ENCODE assay signal across 8 mouse cellular contexts in the genomic region with DNA sequence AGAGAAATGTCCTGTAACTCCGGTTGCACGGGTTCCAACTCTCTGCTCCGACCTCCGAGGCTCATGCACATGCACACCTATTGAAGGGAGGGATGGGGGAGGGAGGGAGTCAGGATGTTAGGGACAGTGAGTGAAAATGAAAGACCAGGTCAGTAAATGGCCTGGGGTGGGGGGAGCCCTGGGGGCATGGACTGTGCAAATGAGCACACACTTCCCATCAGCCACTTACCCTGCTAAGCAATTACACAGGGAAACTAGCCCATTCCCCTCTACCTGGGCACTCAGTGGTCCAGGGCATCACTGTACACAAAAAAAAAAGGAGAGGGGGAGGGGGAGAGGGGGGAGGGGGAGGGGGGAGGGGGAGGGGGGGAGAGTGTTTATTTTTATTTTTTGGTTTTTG. TPM values are rescaled to one million over a fixed set of nuclear protein-coding genes. Genes with fewer than 3 reads are reported as not detected.
DNase-seq lines count a peak whose midpoint lies in the region; ATAC-seq and TF ChIP-seq lines count a peak whose summit lies in the region.

No protein-coding gene starts in this region.

- no peaks in the 10 kb centered on the region for H3K9me3 ChIP-seq in lung, embryonic 14.5 days (ENCODE audit: low read depth, low read length)
- no peaks in the 10 kb centered on the region for H3K9me3 ChIP-seq in forebrain, embryonic 12.5 days
- no peaks in the 10 kb centered on the region for H3K9me3 ChIP-seq in intestine, postnatal 0 days (ENCODE audit: control insufficient read depth)
- no peaks in the 10 kb centered on the region for H3K9me3 ChIP-seq in neural tube, embryonic 13.5 days

- no peak for TF ChIP-seq CTCF in lung, embryonic 14.5 days (IDR thresholded peaks at IDR 0.05; ENCODE audit: low read depth)
- no peak for TF ChIP-seq CTCF in intestine, postnatal 0 days (IDR thresholded peaks at IDR 0.05; ENCODE audit: low read depth)

- H3K4me2 ChIP-seq in lung, embryonic 14.5 days = peak overlapping the region; percentile 72
- H3K4me2 ChIP-seq in forebrain, embryonic 12.5 days = peak overlapping the region; percentile 59
- H3K4me2 ChIP-seq in intestine, postnatal 0 days (replicated peaks; ENCODE audit: low read depth) = peak overlapping the region; percentile 78
- H3K4me2 ChIP-seq in neural tube, embryonic 13.5 days = peak overlapping the region; percentile 62

- H3K27ac ChIP-seq in lung, embryonic 14.5 days (ENCODE audit: low read depth) = no peak overlapping the region
- H3K27ac ChIP-seq in forebrain, embryonic 12.5 days = no peak overlapping the region
- no peak overlapping the region for H3K27ac ChIP-seq in intestine, postnatal 0 days (ENCODE audit: low read depth, low read length)
- no peak overlapping the region for H3K27ac ChIP-seq in neural tube, embryonic 13.5 days (replicated peaks)

- DNase-seq in lung, embryonic 14.5 days = no peak
- no peak for DNase-seq in lung, adult 18-20 months
- DNase-seq in testis, postnatal 10 days (ENCODE audit: low spot score) = no peak
- DNase-seq in cerebellum, postnatal 36 days = no peak
- DNase-seq in lung, postnatal 4 days = no peak

- H3K27me3 ChIP-seq in lung, embryonic 14.5 days (ENCODE audit: insufficient read depth, low read length) = no peaks in the 10 kb centered on the region
- no peaks in the 10 kb centered on the region for H3K27me3 ChIP-seq in forebrain, embryonic 12.5 days
- no peaks in the 10 kb centered on the region for H3K27me3 ChIP-seq in intestine, postnatal 0 days (replicated peaks; ENCODE audit: control insufficient read depth, insufficient read depth, low read length)
- H3K27me3 ChIP-seq in neural tube, embryonic 13.5 days = no peaks in the 10 kb centered on the region

- no peaks in the 10 kb centered on the region for H3K4me1 ChIP-seq in lung, embryonic 14.5 days (ENCODE audit: insufficient read depth)
- H3K4me1 ChIP-seq in forebrain, embryonic 12.5 days = peaks cover 11% of the 10 kb centered on the region
- H3K4me1 ChIP-seq in intestine, postnatal 0 days (replicated peaks; ENCODE audit: control insufficient read depth, insufficient read depth, low read length) = no peaks in the 10 kb centered on the region
- peaks cover 5% of the 10 kb centered on the region for H3K4me1 ChIP-seq in neural tube, embryonic 13.5 days (replicated peaks)

- H3K4me3 ChIP-seq in lung, embryonic 14.5 days (ENCODE audit: low read depth, low read length) = peak overlapping the region; percentile 45
- peak overlapping the region; percentile 47; the same call in 1 of the 2 replicates for H3K4me3 ChIP-seq in forebrain, embryonic 12.5 days (replicated peaks)
- H3K4me3 ChIP-seq in intestine, postnatal 0 days (ENCODE audit: low read depth, low read length) = peak overlapping the region; percentile 68
- H3K4me3 ChIP-seq in neural tube, embryonic 13.5 days = peak overlapping the region; percentile 45

- H3K36me3 ChIP-seq in lung, embryonic 14.5 days (ENCODE audit: insufficient read depth) = no peaks in the 10 kb centered on the region
- H3K36me3 ChIP-seq in forebrain, embryonic 12.5 days (replicated peaks) = no peaks in the 10 kb centered on the region
- H3K36me3 ChIP-seq in intestine, postnatal 0 days (ENCODE audit: control insufficient read depth, insufficient read depth) = no peaks in the 10 kb centered on the region; the same call in 1 of the 2 replicates
- no peaks in the 10 kb centered on the region for H3K36me3 ChIP-seq in neural tube, embryonic 13.5 days

- ATAC-seq in lung, embryonic 14.5 days (ENCODE audit: insufficient read depth) = 0 out of 2 replicates have a peak, but pooled peaks have one; percentile 54
- ATAC-seq in forebrain, embryonic 12.5 days (ENCODE audit: low FRiP score) = no peak
- no peak for ATAC-seq in intestine, postnatal 0 days
- no peak for ATAC-seq in neural tube, embryonic 13.5 days (ENCODE audit: low read depth)

- WGBS in lung, embryonic 14.5 days = 86% methylated on average over 4 of the region's 4 CpGs
- 89% methylated on average over 4 of the region's 4 CpGs for WGBS in forebrain, embryonic 12.5 days
- 88% methylated on average over 4 of the region's 4 CpGs for WGBS in intestine, postnatal 0 days
- WGBS in neural tube, embryonic 13.5 days = 79% methylated on average over 4 of the region's 4 CpGs

- H3K9ac ChIP-seq in lung, embryonic 14.5 days = no peak overlapping the region
- no peak overlapping the region for H3K9ac ChIP-seq in forebrain, embryonic 12.5 days
- H3K9ac ChIP-seq in intestine, postnatal 0 days (ENCODE audit: low read depth, low read length) = peak overlapping the region; percentile 58; the same call in 1 of the 2 replicates
- H3K9ac ChIP-seq in neural tube, embryonic 13.5 days = no peak overlapping the region

RNA-seq across cellular contexts. Expression of a gene that starts 0.7 kb away (rescaled TPM):
- polyA plus RNA-seq in lung, embryonic 14.5 days (2014; fragmentation: Nextera tagmentation; extraction: Ambion mirVana) = 3.7 and 4.3 TPM in 2 replicates
- polyA plus RNA-seq in forebrain, embryonic 12.5 days (2016; fragmentation: Nextera tagmentation; extraction: Ambion mirVana) = 1.6 and 1.9 TPM in 2 replicates
- 10.9 and 11.5 TPM in 2 replicates for polyA plus RNA-seq in intestine, postnatal 0 days (2015; fragmentation: Nextera tagmentation; extraction: Ambion mirVana)
- 1.5 and 2.2 TPM in 2 replicates for polyA plus RNA-seq in neural tube, embryonic 13.5 days (2015; fragmentation: Nextera tagmentation; extraction: Ambion mirVana)

RNA-seq across cellular contexts. Expression of a gene that starts 0.8 kb away (rescaled TPM):
- 1.8 and 1.9 TPM in 2 replicates for polyA plus RNA-seq in lung, embryonic 14.5 days (2014; fragmentation: Nextera tagmentation; extraction: Ambion mirVana)
- 0.51 and 0.63 TPM in 2 replicates for polyA plus RNA-seq in forebrain, embryonic 12.5 days (2016; fragmentation: Nextera tagmentation; extraction: Ambion mirVana)
- 5.4 and 6.4 TPM in 2 replicates for polyA plus RNA-seq in intestine, postnatal 0 days (2015; fragmentation: Nextera tagmentation; extraction: Ambion mirVana)
- 0.95 and 0.98 TPM in 2 replicates for polyA plus RNA-seq in neural tube, embryonic 13.5 days (2015; fragmentation: Nextera tagmentation; extraction: Ambion mirVana)

RNA-seq across cellular contexts. Expression of a gene that starts 27.2 kb away (rescaled TPM):
- polyA plus RNA-seq in lung, embryonic 14.5 days (2014; fragmentation: Nextera tagmentation; extraction: Ambion mirVana) = 115 and 128 TPM in 2 replicates
- 108 and 113 TPM in 2 replicates for polyA plus RNA-seq in forebrain, embryonic 12.5 days (2016; fragmentation: Nextera tagmentation; extraction: Ambion mirVana)
- 86.2 and 90.1 TPM in 2 replicates for polyA plus RNA-seq in intestine, postnatal 0 days (2015; fragmentation: Nextera tagmentation; extraction: Ambion mirVana)
- 111 and 127 TPM in 2 replicates for polyA plus RNA-seq in neural tube, embryonic 13.5 days (2015; fragmentation: Nextera tagmentation; extraction: Ambion mirVana)

RNA-seq across cellular contexts. Expression of a gene that starts 30.3 kb away (rescaled TPM):
- polyA plus RNA-seq in lung, embryonic 14.5 days (2014; fragmentation: Nextera tagmentation; extraction: Ambion mirVana) = 26.9 and 27.6 TPM in 2 replicates
- 20.2 and 23.5 TPM in 2 replicates for polyA plus RNA-seq in forebrain, embryonic 12.5 days (2016; fragmentation: Nextera tagmentation; extraction: Ambion mirVana)
- polyA plus RNA-seq in intestine, postnatal 0 days (2015; fragmentation: Nextera tagmentation; extraction: Ambion mirVana) = 3.6 and 4.0 TPM in 2 replicates
- polyA plus RNA-seq in neural tube, embryonic 13.5 days (2015; fragmentation: Nextera tagmentation; extraction: Ambion mirVana) = 12.4 and 17.7 TPM in 2 replicates
